Mouse (Mus musculus): ENCODE results near the gene Lmln. TPM values are rescaled to one million over a fixed set of nuclear protein-coding genes. Genes with fewer than 3 reads are reported as not detected.
"Not testable (repeated sequence)": the region's sequence is repeated elsewhere in the genome, so short reads cannot be mapped to it uniquely, and the experiment has no call there.

The Lmln gene
- polyA plus RNA-seq, 1 experiment, result 12.2 TPM

GRCm38 (mm10) chr16:33173151-33173550 lies 110.8 kb downstream of the Lmln start:
- H3K4me1 ChIP-seq (ENCODE audit: control insufficient read depth, insufficient read depth, low read length), result no peaks in the 10 kb centered on the region
- no peak overlapping the region for H3K27ac ChIP-seq (ENCODE audit: insufficient read depth, low read length)
- TF ChIP-seq CTCF (IDR thresholded peaks at IDR 0.05; ENCODE audit: borderline replicate concordance, insufficient read depth, low read depth, low read length), result no peak
- TF ChIP-seq POLR2A (IDR thresholded peaks at IDR 0.05; ENCODE audit: borderline replicate concordance, insufficient read depth, low read length), result no peak
- no peaks in the 10 kb centered on the region for H3K27me3 ChIP-seq (ENCODE audit: control insufficient read depth, insufficient read depth, low read length)
- peak in 1 of 2 experiments; percentile 27 for DNase-seq
- no peak overlapping the region for H3K4me3 ChIP-seq (replicated peaks; ENCODE audit: insufficient read depth, low read depth, low read length)
- WGBS, result 41% methylated on average over 5 of the region's 5 CpGs

- TF ChIP-seq CTCF (IDR thresholded peaks at IDR 0.05; ENCODE audit: borderline replicate concordance, insufficient read depth, low read depth, low read length) (no peak), POLR2A (IDR thresholded peaks at IDR 0.05; ENCODE audit: borderline replicate concordance, insufficient read depth, low read length) (no peak)
- no peak for DNase-seq
- no peaks in the 10 kb centered on the region for H3K4me1 ChIP-seq (ENCODE audit: control insufficient read depth, insufficient read depth, low read length)
- no peak overlapping the region for H3K4me3 ChIP-seq (replicated peaks; ENCODE audit: insufficient read depth, low read depth, low read length)
- no peak overlapping the region for H3K27ac ChIP-seq (ENCODE audit: insufficient read depth, low read length)
- no peaks in the 10 kb centered on the region for H3K27me3 ChIP-seq (ENCODE audit: control insufficient read depth, insufficient read depth, low read length)
Observed at GRCm38 (mm10) chr16:33174695-33175094, 112.4 kb downstream of the Lmln start.

GRCm38 (mm10) chr16:33176831-33177230 lies 114.5 kb downstream of the Lmln start:
- DNase-seq; H3K27me3 ChIP-seq (ENCODE audit: control insufficient read depth, insufficient read depth, low read length); H3K27ac ChIP-seq (ENCODE audit: insufficient read depth, low read length); H3K4me3 ChIP-seq (replicated peaks; ENCODE audit: insufficient read depth, low read depth, low read length); H3K4me1 ChIP-seq (ENCODE audit: control insufficient read depth, insufficient read depth, low read length): not testable (repeated sequence)
- WGBS, result 87% methylated on average over 5 of the region's 5 CpGs

Other genes with a start within 250 kb of the Lmln start
- gene Fyttd1, start 185.0 kb upstream of the Lmln start, polyA plus RNA-seq (2012; rRNA removed), result 52.5 and 53.7 TPM in 2 replicates
- 71.9 and 73.4 TPM in 2 replicates for gene Rubcn, start 184.8 kb upstream of the Lmln start, polyA plus RNA-seq (2012; rRNA removed)
- gene Lrch3, start 148.4 kb upstream of the Lmln start, polyA plus RNA-seq (2012; rRNA removed), result 56.1 and 56.7 TPM in 2 replicates
- gene Iqcg, start 6.3 kb upstream of the Lmln start, polyA plus RNA-seq (2012; rRNA removed), result 1.7 and 2.2 TPM in 2 replicates
- 590 and 665 TPM in 2 replicates for gene Rpl35a, start 6.1 kb upstream of the Lmln start, polyA plus RNA-seq (2012; rRNA removed)
- gene Osbpl11, start 122.5 kb downstream of the Lmln start, polyA plus RNA-seq (2012; rRNA removed), result 12.5 and 12.8 TPM in 2 replicates
- 21.9 and 24.8 TPM in 2 replicates for gene Snx4, start 188.9 kb downstream of the Lmln start, polyA plus RNA-seq (2012; rRNA removed)

Data from cerebellum, adult 2 months (tissue).